Mouse (Mus musculus): ENCODE data around the gene Tcte3. TPM values are rescaled to one million over a fixed set of nuclear protein-coding genes. Genes with fewer than 3 reads are reported as not detected.
"Not testable (repeated sequence)": the region's sequence is repeated elsewhere in the genome, so short reads cannot be mapped to it uniquely, and the experiment has no call there.

Gene Tcte3
- not detected in 2 replicates for polyA plus RNA-seq (2012; rRNA removed)

GRCm38 (mm10) chr17:15041175-15041729 lies at the start of gene Tcte3, which contains the start of the genes Ermard and Gm3448:
TSS of gene Tcte3 (minus strand) at chr17:15041488.
TSS of gene Ermard (plus strand) at chr17:15041208.
TSS of gene Gm3448 (minus strand) at chr17:15041537.
- DNase-seq: peak; percentile 32
- not testable (repeated sequence) for H3K27me3 ChIP-seq (ENCODE audit: control insufficient read depth, insufficient read depth, low read length); H3K4me3 ChIP-seq (ENCODE audit: control insufficient read depth, insufficient read depth, low read length); H3K27ac ChIP-seq (ENCODE audit: control insufficient read depth, insufficient read depth, low read length); H3K36me3 ChIP-seq (ENCODE audit: control insufficient read depth, insufficient read depth, low read length); H3K4me1 ChIP-seq (replicated peaks; ENCODE audit: control insufficient read depth, insufficient read depth, low read length)
- WGBS: no CpG with 5 or more reads among the region's 56 CpGs

- H3K36me3 ChIP-seq (ENCODE audit: control insufficient read depth, insufficient read depth, low read length): no peaks in the 10 kb centered on the region
- no peaks in the 10 kb centered on the region for H3K27me3 ChIP-seq (ENCODE audit: control insufficient read depth, insufficient read depth, low read length)
- no peak overlapping the region for H3K27ac ChIP-seq (ENCODE audit: control insufficient read depth, insufficient read depth, low read length)
- no peaks in the 10 kb centered on the region for H3K4me1 ChIP-seq (replicated peaks; ENCODE audit: control insufficient read depth, insufficient read depth, low read length)
- H3K4me3 ChIP-seq (ENCODE audit: control insufficient read depth, insufficient read depth, low read length): no peak overlapping the region
- TF ChIP-seq CTCF (IDR thresholded peaks at IDR 0.05; ENCODE audit: borderline replicate concordance, control insufficient read depth, extremely low read depth, insufficient read depth, low read length, poor library complexity) (no peak), POLR2A (IDR thresholded peaks at IDR 0.05; ENCODE audit: control insufficient read depth, extremely low read depth, insufficient read depth, low read length, poor library complexity) (no peak)
- WGBS: 76% methylated on average over 8 of the region's 8 CpGs
- DNase-seq: no peak
Measured at GRCm38 (mm10) chr17:15088591-15089001, 47.3 kb upstream of the Tcte3 start.

- no peak for TF ChIP-seq CTCF (IDR thresholded peaks at IDR 0.05; ENCODE audit: borderline replicate concordance, control insufficient read depth, extremely low read depth, insufficient read depth, low read length, poor library complexity)
- TF ChIP-seq POLR2A (IDR thresholded peaks at IDR 0.05; ENCODE audit: control insufficient read depth, extremely low read depth, insufficient read depth, low read length, poor library complexity): no peak
- Histone ChIP-seq H3K27me3 (ENCODE audit: control insufficient read depth, insufficient read depth, low read length) (no peaks in the 10 kb centered on the region), H3K4me1 (replicated peaks; ENCODE audit: control insufficient read depth, insufficient read depth, low read length) (no peaks in the 10 kb centered on the region), H3K4me3 (ENCODE audit: control insufficient read depth, insufficient read depth, low read length) (no peak overlapping the region), H3K36me3 (ENCODE audit: control insufficient read depth, insufficient read depth, low read length) (no peaks in the 10 kb centered on the region), H3K27ac (ENCODE audit: control insufficient read depth, insufficient read depth, low read length) (no peak overlapping the region)
- 77% methylated on average over 2 of the region's 2 CpGs for WGBS
- no peak for DNase-seq
Measured at GRCm38 (mm10) chr17:15088166-15088565, 46.9 kb upstream of the Tcte3 start.

GRCm38 (mm10) chr17:15085006-15085405 lies 43.7 kb upstream of the Tcte3 start:
- Histone ChIP-seq H3K4me1 (replicated peaks; ENCODE audit: control insufficient read depth, insufficient read depth, low read length) (no peaks in the 10 kb centered on the region), H3K27ac (ENCODE audit: control insufficient read depth, insufficient read depth, low read length) (no peak overlapping the region), H3K27me3 (ENCODE audit: control insufficient read depth, insufficient read depth, low read length) (no peaks in the 10 kb centered on the region), H3K4me3 (ENCODE audit: control insufficient read depth, insufficient read depth, low read length) (no peak overlapping the region), H3K36me3 (ENCODE audit: control insufficient read depth, insufficient read depth, low read length) (no peaks in the 10 kb centered on the region)
- 88% methylated on average over 2 of the region's 2 CpGs for WGBS
- no peak for TF ChIP-seq POLR2A (IDR thresholded peaks at IDR 0.05; ENCODE audit: control insufficient read depth, extremely low read depth, insufficient read depth, low read length, poor library complexity)
- TF ChIP-seq CTCF (IDR thresholded peaks at IDR 0.05; ENCODE audit: borderline replicate concordance, control insufficient read depth, extremely low read depth, insufficient read depth, low read length, poor library complexity): no peak
- DNase-seq: no peak

- no peak overlapping the region for H3K27ac ChIP-seq (ENCODE audit: control insufficient read depth, insufficient read depth, low read length)
- DNase-seq: no peak
- no peak overlapping the region for H3K4me3 ChIP-seq (ENCODE audit: control insufficient read depth, insufficient read depth, low read length)
- TF ChIP-seq POLR2A (IDR thresholded peaks at IDR 0.05; ENCODE audit: control insufficient read depth, extremely low read depth, insufficient read depth, low read length, poor library complexity) (no peak), CTCF (IDR thresholded peaks at IDR 0.05; ENCODE audit: borderline replicate concordance, control insufficient read depth, extremely low read depth, insufficient read depth, low read length, poor library complexity) (no peak)
- H3K4me1 ChIP-seq (replicated peaks; ENCODE audit: control insufficient read depth, insufficient read depth, low read length): no peaks in the 10 kb centered on the region
- H3K36me3 ChIP-seq (ENCODE audit: control insufficient read depth, insufficient read depth, low read length): no peaks in the 10 kb centered on the region
- H3K27me3 ChIP-seq (ENCODE audit: control insufficient read depth, insufficient read depth, low read length): no peaks in the 10 kb centered on the region
- 61% methylated on average over 13 of the region's 13 CpGs for WGBS
Measured at GRCm38 (mm10) chr17:15084226-15084848, 43.0 kb upstream of the Tcte3 start.

GRCm38 (mm10) chr17:15077536-15077935 lies 36.2 kb upstream of the Tcte3 start:
- TF ChIP-seq POLR2A (IDR thresholded peaks at IDR 0.05; ENCODE audit: control insufficient read depth, extremely low read depth, insufficient read depth, low read length, poor library complexity) (no peak), CTCF (IDR thresholded peaks at IDR 0.05; ENCODE audit: borderline replicate concordance, control insufficient read depth, extremely low read depth, insufficient read depth, low read length, poor library complexity) (no peak)
- WGBS: 84% methylated on average over 2 of the region's 2 CpGs
- no peaks in the 10 kb centered on the region for H3K36me3 ChIP-seq (ENCODE audit: control insufficient read depth, insufficient read depth, low read length)
- H3K27ac ChIP-seq (ENCODE audit: control insufficient read depth, insufficient read depth, low read length): no peak overlapping the region
- no peaks in the 10 kb centered on the region for H3K27me3 ChIP-seq (ENCODE audit: control insufficient read depth, insufficient read depth, low read length)
- no peak overlapping the region for H3K4me3 ChIP-seq (ENCODE audit: control insufficient read depth, insufficient read depth, low read length)
- no peaks in the 10 kb centered on the region for H3K4me1 ChIP-seq (replicated peaks; ENCODE audit: control insufficient read depth, insufficient read depth, low read length)
- DNase-seq: no peak

GRCm38 (mm10) chr17:15075033-15075432 lies 33.7 kb upstream of the Tcte3 start:
- Histone ChIP-seq H3K4me3 (ENCODE audit: control insufficient read depth, insufficient read depth, low read length) (no peak overlapping the region), H3K27ac (ENCODE audit: control insufficient read depth, insufficient read depth, low read length) (no peak overlapping the region), H3K4me1 (replicated peaks; ENCODE audit: control insufficient read depth, insufficient read depth, low read length) (no peaks in the 10 kb centered on the region), H3K27me3 (ENCODE audit: control insufficient read depth, insufficient read depth, low read length) (no peaks in the 10 kb centered on the region), H3K36me3 (ENCODE audit: control insufficient read depth, insufficient read depth, low read length) (no peaks in the 10 kb centered on the region)
- DNase-seq: no peak
- 96% methylated on average over 8 of the region's 8 CpGs for WGBS
- no peak for TF ChIP-seq CTCF (IDR thresholded peaks at IDR 0.05; ENCODE audit: borderline replicate concordance, control insufficient read depth, extremely low read depth, insufficient read depth, low read length, poor library complexity)
- no peak for TF ChIP-seq POLR2A (IDR thresholded peaks at IDR 0.05; ENCODE audit: control insufficient read depth, extremely low read depth, insufficient read depth, low read length, poor library complexity)

Data from thymus, adult 2 months (tissue).